Mouse (Mus musculus) embryonic fibroblast, embryonic 13.5 days (primary cell): ENCODE results near the gene Gpatch2l.

Source experiments
- CTCF ChIP-seq: IDR thresholded peaks from 2 replicates; pipeline ENCODE4 v1.5.1; 2011; ENCODE audit warnings: mild to moderate bottlenecking, control low read depth, low read length, moderate library complexity, borderline replicate concordance; ENCODE audit not compliant: insufficient read depth
- POLR2A ChIP-seq: IDR thresholded peaks from 2 replicates; pipeline ENCODE4 v1.6.1; 2011; ENCODE audit warnings: low read depth, mild to moderate bottlenecking, control low read depth, low read length, moderate library complexity

GRCm38 (mm10) chr12:86305635-86306243 is 64.1 kb downstream of the Gpatch2l start:
- TF ChIP-seq POLR2A (peak; percentile 26; the same call in 1 of the 2 replicates), CTCF (peak; percentile 42; the same call in 1 of the 2 replicates)
